Mouse (Mus musculus): ENCODE results near the gene Snx22. TPM values are rescaled to one million over a fixed set of nuclear protein-coding genes. Genes with fewer than 3 reads are reported as not detected.
A peak's percentile ranks its signal among the peaks of the same experiment; 100 is the strongest.

The Snx22 gene
- polyA plus RNA-seq, 1 experiment from 2014 or later, result 2.3 TPM

- Histone ChIP-seq H3K4me3 (peak overlapping the region; percentile 56), H3K36me3 (peaks cover 33% of the 10 kb centered on the region), H3K9ac (peak overlapping the region; percentile 71), H3K9me3 (no peaks in the 10 kb centered on the region), H3K27ac (replicated peaks) (no peak overlapping the region), H3K27me3 (replicated peaks) (peaks cover 39% of the 10 kb centered on the region), H3K4me1 (peaks cover 16% of the 10 kb centered on the region), H3K4me2 (peak overlapping the region; percentile 81)
- ATAC-seq (ENCODE audit: extremely low read depth, insufficient number of reproducible peaks, low FRiP score, low TSS enrichment), result peak; percentile 32; the same call in 1 of the 2 replicates
- WGBS, result 1% methylated on average over 30 of the region's 30 CpGs
Measured at GRCm38 (mm10) chr9:66068971-66069391, 538 bp downstream of the Snx22 start.

- Histone ChIP-seq H3K4me2 (no peak overlapping the region), H3K36me3 (peaks cover 42% of the 10 kb centered on the region), H3K4me1 (peaks cover 16% of the 10 kb centered on the region), H3K27me3 (replicated peaks) (peaks cover 39% of the 10 kb centered on the region), H3K9me3 (no peaks in the 10 kb centered on the region), H3K27ac (replicated peaks) (no peak overlapping the region), H3K9ac (no peak overlapping the region), H3K4me3 (peak overlapping the region; percentile 56; the same call in 1 of the 2 replicates)
- no peak for ATAC-seq (ENCODE audit: extremely low read depth, insufficient number of reproducible peaks, low FRiP score, low TSS enrichment)
- WGBS, result 49% methylated on average over 4 of the region's 4 CpGs
Measured at GRCm38 (mm10) chr9:66068056-66068455, 1.5 kb downstream of the Snx22 start.

- no peak overlapping the region for H3K27ac ChIP-seq (replicated peaks)
- peaks cover 16% of the 10 kb centered on the region for H3K4me1 ChIP-seq
- H3K4me3 ChIP-seq, result no peak overlapping the region
- H3K36me3 ChIP-seq, result peaks cover 48% of the 10 kb centered on the region
- no peak overlapping the region for H3K9ac ChIP-seq
- H3K27me3 ChIP-seq (replicated peaks), result peaks cover 39% of the 10 kb centered on the region
- no peak overlapping the region for H3K4me2 ChIP-seq
- no peaks in the 10 kb centered on the region for H3K9me3 ChIP-seq
- ATAC-seq (ENCODE audit: extremely low read depth, insufficient number of reproducible peaks, low FRiP score, low TSS enrichment), result no peak
- WGBS, result 19% methylated on average over 5 of the region's 5 CpGs
Measured at GRCm38 (mm10) chr9:66067542-66067941, 2.0 kb downstream of the Snx22 start.

GRCm38 (mm10) chr9:66066791-66067190 is 2.7 kb downstream of the Snx22 start:
- Histone ChIP-seq H3K4me3 (no peak overlapping the region), H3K27me3 (replicated peaks) (peaks cover 39% of the 10 kb centered on the region), H3K9me3 (no peaks in the 10 kb centered on the region), H3K27ac (replicated peaks) (no peak overlapping the region), H3K4me1 (peaks cover 24% of the 10 kb centered on the region), H3K4me2 (no peak overlapping the region), H3K36me3 (peaks cover 52% of the 10 kb centered on the region), H3K9ac (no peak overlapping the region)
- ATAC-seq (ENCODE audit: extremely low read depth, insufficient number of reproducible peaks, low FRiP score, low TSS enrichment), result no peak
- 74% methylated on average over 3 of the region's 3 CpGs for WGBS

GRCm38 (mm10) chr9:66064316-66064715 is 5.2 kb downstream of the Snx22 start:
- H3K27ac ChIP-seq (replicated peaks), result no peak overlapping the region
- H3K4me1 ChIP-seq, result peaks cover 36% of the 10 kb centered on the region
- H3K9me3 ChIP-seq, result no peaks in the 10 kb centered on the region
- no peak overlapping the region for H3K9ac ChIP-seq
- H3K4me3 ChIP-seq, result no peak overlapping the region
- WGBS, result 91% methylated on average over 11 of the region's 11 CpGs
- H3K36me3 ChIP-seq, result peaks cover 55% of the 10 kb centered on the region
- ATAC-seq (ENCODE audit: extremely low read depth, insufficient number of reproducible peaks, low FRiP score, low TSS enrichment), result no peak
- H3K27me3 ChIP-seq (replicated peaks), result peaks cover 23% of the 10 kb centered on the region
- H3K4me2 ChIP-seq, result no peak overlapping the region

- peaks cover 15% of the 10 kb centered on the region for H3K27me3 ChIP-seq (replicated peaks)
- 92% methylated on average over 3 of the region's 3 CpGs for WGBS
- no peak overlapping the region for H3K4me3 ChIP-seq
- peaks cover 55% of the 10 kb centered on the region for H3K36me3 ChIP-seq
- no peak overlapping the region for H3K4me2 ChIP-seq
- H3K9me3 ChIP-seq, result no peaks in the 10 kb centered on the region
- ATAC-seq (ENCODE audit: extremely low read depth, insufficient number of reproducible peaks, low FRiP score, low TSS enrichment), result no peak
- no peak overlapping the region for H3K9ac ChIP-seq
- H3K27ac ChIP-seq (replicated peaks), result no peak overlapping the region
- H3K4me1 ChIP-seq, result peaks cover 32% of the 10 kb centered on the region
Measured at GRCm38 (mm10) chr9:66063446-66063845, 6.1 kb downstream of the Snx22 start.

- peak overlapping the region; percentile 81 for H3K4me3 ChIP-seq
- peak overlapping the region; percentile 87 for H3K4me2 ChIP-seq
- peaks cover 27% of the 10 kb centered on the region for H3K4me1 ChIP-seq
- H3K9ac ChIP-seq, result peak overlapping the region; percentile 91
- WGBS, result 92% methylated on average over 3 of the region's 3 CpGs
- no peaks in the 10 kb centered on the region for H3K27me3 ChIP-seq (replicated peaks)
- H3K27ac ChIP-seq (replicated peaks), result no peak overlapping the region
- peaks cover 46% of the 10 kb centered on the region for H3K36me3 ChIP-seq
- no peak for ATAC-seq (ENCODE audit: extremely low read depth, insufficient number of reproducible peaks, low FRiP score, low TSS enrichment)
- H3K9me3 ChIP-seq, result no peaks in the 10 kb centered on the region
Measured at GRCm38 (mm10) chr9:66061656-66062055, 7.9 kb downstream of the Snx22 start.

GRCm38 (mm10) chr9:66060986-66061385 is 8.5 kb downstream of the Snx22 start:
- H3K4me2 ChIP-seq, result peak overlapping the region; percentile 87
- no peak for ATAC-seq (ENCODE audit: extremely low read depth, insufficient number of reproducible peaks, low FRiP score, low TSS enrichment)
- H3K9me3 ChIP-seq, result no peaks in the 10 kb centered on the region
- H3K9ac ChIP-seq, result peak overlapping the region; percentile 91
- 0 out of 2 replicates have a peak overlapping the region, but pooled peaks have one; percentile 32 for H3K27ac ChIP-seq (replicated peaks)
- peak overlapping the region; percentile 81 for H3K4me3 ChIP-seq
- H3K36me3 ChIP-seq, result peaks cover 39% of the 10 kb centered on the region
- no peaks in the 10 kb centered on the region for H3K27me3 ChIP-seq (replicated peaks)
- 26% methylated on average over 4 of the region's 4 CpGs for WGBS
- peaks cover 27% of the 10 kb centered on the region for H3K4me1 ChIP-seq

- WGBS, result 1% methylated on average over 20 of the region's 20 CpGs
Measured at GRCm38 (mm10) chr9:66060308-66060647, 9.2 kb downstream of the Snx22 start.

GRCm38 (mm10) chr9:66059583-66060307 is 9.8 kb downstream of the Snx22 start, which contains the start of gene Ppib:
Gene Ppib (plus strand): TSS chr9:66060222.
- H3K36me3 ChIP-seq, result peaks cover 28% of the 10 kb centered on the region
- no peaks in the 10 kb centered on the region for H3K9me3 ChIP-seq
- peak within 1 kb of the TSS; percentile 78 for H3K27ac ChIP-seq (replicated peaks)
- peak within 1 kb of the TSS; percentile 87 for H3K4me2 ChIP-seq
- ATAC-seq (ENCODE audit: extremely low read depth, insufficient number of reproducible peaks, low FRiP score, low TSS enrichment), result peak; percentile 92
- H3K9ac ChIP-seq, result peak within 1 kb of the TSS; percentile 91
- WGBS, result 1% methylated on average over 51 of the region's 51 CpGs
- H3K4me3 ChIP-seq, result peak within 1 kb of the TSS; percentile 81
- H3K4me1 ChIP-seq, result peaks cover 27% of the 10 kb centered on the region
- H3K27me3 ChIP-seq (replicated peaks), result no peaks in the 10 kb centered on the region

More at GRCm38 (mm10) chr9:66060308-66060647, 9.2 kb downstream of the Snx22 start:
- peak overlapping the region; percentile 87 for H3K4me2 ChIP-seq
- peaks cover 27% of the 10 kb centered on the region for H3K4me1 ChIP-seq
- H3K27ac ChIP-seq (replicated peaks), result peak overlapping the region; percentile 78
- H3K9me3 ChIP-seq, result no peaks in the 10 kb centered on the region
- peak overlapping the region; percentile 91 for H3K9ac ChIP-seq
- ATAC-seq (ENCODE audit: extremely low read depth, insufficient number of reproducible peaks, low FRiP score, low TSS enrichment), result peak; percentile 33
- peaks cover 32% of the 10 kb centered on the region for H3K36me3 ChIP-seq
- no peaks in the 10 kb centered on the region for H3K27me3 ChIP-seq (replicated peaks)
- peak overlapping the region; percentile 81 for H3K4me3 ChIP-seq

- no peaks in the 10 kb centered on the region for H3K27me3 ChIP-seq (replicated peaks)
- H3K27ac ChIP-seq (replicated peaks), result no peak overlapping the region
- no peak overlapping the region for H3K4me3 ChIP-seq
- H3K4me1 ChIP-seq, result peaks cover 4% of the 10 kb centered on the region; the same call in 1 of the 2 replicates
- no peaks in the 10 kb centered on the region for H3K36me3 ChIP-seq
- H3K9ac ChIP-seq, result no peak overlapping the region
- no peak for ATAC-seq (ENCODE audit: extremely low read depth, insufficient number of reproducible peaks, low FRiP score, low TSS enrichment)
- peaks cover 6% of the 10 kb centered on the region for H3K9me3 ChIP-seq
- no peak overlapping the region for H3K4me2 ChIP-seq
- 23% methylated on average over 1 of the region's 1 CpGs for WGBS
Measured at GRCm38 (mm10) chr9:66053620-66054019, 15.9 kb downstream of the Snx22 start.

GRCm38 (mm10) chr9:66052731-66053130 is 16.8 kb downstream of the Snx22 start:
- Histone ChIP-seq H3K27me3 (replicated peaks) (no peaks in the 10 kb centered on the region), H3K27ac (replicated peaks) (no peak overlapping the region), H3K4me1 (peaks cover 4% of the 10 kb centered on the region; the same call in 1 of the 2 replicates), H3K36me3 (no peaks in the 10 kb centered on the region), H3K9ac (no peak overlapping the region), H3K4me2 (no peak overlapping the region), H3K4me3 (no peak overlapping the region), H3K9me3 (peaks cover 6% of the 10 kb centered on the region)
- 92% methylated on average over 1 of the region's 1 CpGs for WGBS
- no peak for ATAC-seq (ENCODE audit: extremely low read depth, insufficient number of reproducible peaks, low FRiP score, low TSS enrichment)
